Mouse (Mus musculus): Measurements from ENCODE around the gene Hexdc. TPM values are rescaled to one million over a fixed set of nuclear protein-coding genes. Genes with fewer than 3 reads are reported as not detected.
A peak's percentile ranks its signal among the peaks of the same experiment; 100 is the strongest.

Hexdc gene
- total and polyA plus RNA-seq, 2 experiments, result 6.1 to 11.6 TPM

DNA sequence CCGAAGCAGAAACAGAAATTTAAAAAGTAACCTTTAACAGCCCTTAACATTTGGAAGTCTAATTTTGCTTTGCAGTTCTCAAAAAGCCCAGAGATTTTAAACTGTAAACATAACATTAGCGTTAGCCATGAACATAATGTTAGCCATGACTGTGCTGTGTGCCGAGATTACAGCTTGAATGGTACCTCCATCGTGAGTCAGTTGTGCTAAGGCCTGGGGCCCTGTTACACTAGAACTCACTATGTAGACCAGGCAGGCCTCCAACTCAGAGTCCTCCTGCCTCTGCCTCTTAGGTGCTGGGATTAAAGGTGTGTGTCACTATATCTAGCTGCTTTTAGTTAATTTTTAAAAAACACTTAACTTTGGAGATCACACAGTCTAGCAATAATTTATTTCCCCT lies 27.0 kb downstream of the Hexdc start:
- H3K4me1 ChIP-seq (ENCODE audit: control insufficient read depth, insufficient read depth, low read length), result peaks cover 5% of the 10 kb centered on the region; the same call in 1 of the 2 replicates
- H3K27ac ChIP-seq (replicated peaks; ENCODE audit: insufficient read depth, low read depth, low read length), result no peak overlapping the region
- no peaks in the 10 kb centered on the region for H3K36me3 ChIP-seq (ENCODE audit: control insufficient read depth, insufficient read depth, low read length)
- no peaks in the 10 kb centered on the region; the same call in 1 of the 2 replicates for H3K79me2 ChIP-seq (ENCODE audit: control insufficient read depth, insufficient read depth, low read length)
- no peak overlapping the region for H3K4me3 ChIP-seq (ENCODE audit: insufficient read depth, low read depth, low read length)
- H3K9ac ChIP-seq (ENCODE audit: low read depth, low read length), result no peak overlapping the region
- TF ChIP-seq CTCF (IDR thresholded peaks at IDR 0.05; ENCODE audit: low read depth, low read length), result no peak
- no peak for TF ChIP-seq POLR2A (IDR thresholded peaks at IDR 0.05; ENCODE audit: extremely low read depth, insufficient read depth, low read length)
- WGBS, result 78% methylated on average over 4 of the region's 4 CpGs
- H3K27me3 ChIP-seq (ENCODE audit: control insufficient read depth, insufficient read depth, low read length), result no peaks in the 10 kb centered on the region
- no peak for DNase-seq (ENCODE audit: extremely low read depth, low read depth, low spot score)

DNA sequence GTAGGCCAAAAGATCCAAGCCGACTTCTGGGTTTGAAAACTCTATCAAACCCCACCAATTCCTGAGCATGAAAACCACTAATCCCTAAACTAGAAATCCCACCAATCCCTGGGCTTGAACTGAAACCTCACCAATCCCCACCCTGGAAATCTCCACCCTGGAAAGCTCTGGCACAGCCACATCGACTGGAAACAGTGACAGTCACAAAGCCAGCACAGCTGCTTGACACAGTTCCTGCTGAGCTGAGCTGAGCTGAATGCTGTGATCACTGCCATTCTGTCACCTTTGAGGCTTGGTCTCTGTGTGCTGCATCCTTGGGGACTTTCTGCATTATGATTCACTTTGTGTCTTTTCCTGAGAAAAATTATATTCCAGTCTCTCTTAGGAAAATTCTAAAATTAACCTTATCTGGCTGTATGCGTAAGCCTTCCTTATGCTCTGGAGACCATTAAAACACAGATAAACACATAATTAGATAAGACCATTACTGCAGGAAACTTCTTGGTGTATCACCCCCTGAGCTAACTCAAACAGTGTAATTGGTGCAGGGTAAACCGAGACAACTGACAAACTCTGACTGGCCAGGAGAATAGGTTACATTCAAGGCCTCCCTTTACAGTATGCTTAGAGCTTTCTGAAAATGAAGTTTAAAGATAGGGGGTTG lies 27.5 kb downstream of the Hexdc start:
- Histone ChIP-seq H3K79me2 (ENCODE audit: control insufficient read depth, insufficient read depth, low read length) (no peaks in the 10 kb centered on the region; the same call in 1 of the 2 replicates), H3K27ac (replicated peaks; ENCODE audit: insufficient read depth, low read depth, low read length) (no peak overlapping the region), H3K36me3 (ENCODE audit: control insufficient read depth, insufficient read depth, low read length) (no peaks in the 10 kb centered on the region), H3K4me1 (ENCODE audit: control insufficient read depth, insufficient read depth, low read length) (peaks cover 5% of the 10 kb centered on the region; the same call in 1 of the 2 replicates), H3K9ac (ENCODE audit: low read depth, low read length) (no peak overlapping the region), H3K27me3 (ENCODE audit: control insufficient read depth, insufficient read depth, low read length) (no peaks in the 10 kb centered on the region), H3K4me3 (ENCODE audit: insufficient read depth, low read depth, low read length) (no peak overlapping the region)
- TF ChIP-seq CTCF (IDR thresholded peaks at IDR 0.05; ENCODE audit: low read depth, low read length), result no peak
- TF ChIP-seq POLR2A (IDR thresholded peaks at IDR 0.05; ENCODE audit: extremely low read depth, insufficient read depth, low read length), result no peak
- 65% methylated on average over 4 of the region's 4 CpGs for WGBS
- no peak for DNase-seq (ENCODE audit: extremely low read depth, low read depth, low spot score)

DNA sequence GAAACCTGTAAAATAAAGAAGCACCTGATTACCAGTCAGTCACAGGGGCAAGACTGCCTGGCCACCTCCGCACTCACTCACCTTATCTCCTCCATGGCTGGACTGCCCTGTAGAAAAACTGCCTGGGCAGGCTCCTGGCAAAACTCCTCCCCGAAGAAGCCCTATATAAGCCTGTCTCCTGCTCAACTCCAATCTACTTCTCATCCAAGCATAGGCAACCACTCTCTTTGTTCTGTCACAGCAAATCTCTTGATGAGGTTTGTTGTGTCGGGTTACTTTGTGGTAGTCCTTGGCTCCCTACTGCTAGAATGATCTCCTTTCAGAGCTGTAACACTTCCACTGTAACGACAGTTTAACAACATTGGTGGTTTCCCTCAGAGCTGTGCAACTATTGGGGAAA lies 28.5 kb downstream of the Hexdc start:
- no peak overlapping the region for H3K4me3 ChIP-seq (ENCODE audit: insufficient read depth, low read depth, low read length)
- no peaks in the 10 kb centered on the region; the same call in 1 of the 2 replicates for H3K79me2 ChIP-seq (ENCODE audit: control insufficient read depth, insufficient read depth, low read length)
- WGBS, result 79% methylated on average over 4 of the region's 4 CpGs
- no peaks in the 10 kb centered on the region for H3K27me3 ChIP-seq (ENCODE audit: control insufficient read depth, insufficient read depth, low read length)
- TF ChIP-seq POLR2A (IDR thresholded peaks at IDR 0.05; ENCODE audit: extremely low read depth, insufficient read depth, low read length) (no peak), CTCF (IDR thresholded peaks at IDR 0.05; ENCODE audit: low read depth, low read length) (no peak)
- peaks cover 5% of the 10 kb centered on the region; the same call in 1 of the 2 replicates for H3K4me1 ChIP-seq (ENCODE audit: control insufficient read depth, insufficient read depth, low read length)
- no peaks in the 10 kb centered on the region for H3K36me3 ChIP-seq (ENCODE audit: control insufficient read depth, insufficient read depth, low read length)
- no peak for DNase-seq (ENCODE audit: extremely low read depth, low read depth, low spot score)
- no peak overlapping the region for H3K9ac ChIP-seq (ENCODE audit: low read depth, low read length)
- H3K27ac ChIP-seq (replicated peaks; ENCODE audit: insufficient read depth, low read depth, low read length), result no peak overlapping the region

DNA sequence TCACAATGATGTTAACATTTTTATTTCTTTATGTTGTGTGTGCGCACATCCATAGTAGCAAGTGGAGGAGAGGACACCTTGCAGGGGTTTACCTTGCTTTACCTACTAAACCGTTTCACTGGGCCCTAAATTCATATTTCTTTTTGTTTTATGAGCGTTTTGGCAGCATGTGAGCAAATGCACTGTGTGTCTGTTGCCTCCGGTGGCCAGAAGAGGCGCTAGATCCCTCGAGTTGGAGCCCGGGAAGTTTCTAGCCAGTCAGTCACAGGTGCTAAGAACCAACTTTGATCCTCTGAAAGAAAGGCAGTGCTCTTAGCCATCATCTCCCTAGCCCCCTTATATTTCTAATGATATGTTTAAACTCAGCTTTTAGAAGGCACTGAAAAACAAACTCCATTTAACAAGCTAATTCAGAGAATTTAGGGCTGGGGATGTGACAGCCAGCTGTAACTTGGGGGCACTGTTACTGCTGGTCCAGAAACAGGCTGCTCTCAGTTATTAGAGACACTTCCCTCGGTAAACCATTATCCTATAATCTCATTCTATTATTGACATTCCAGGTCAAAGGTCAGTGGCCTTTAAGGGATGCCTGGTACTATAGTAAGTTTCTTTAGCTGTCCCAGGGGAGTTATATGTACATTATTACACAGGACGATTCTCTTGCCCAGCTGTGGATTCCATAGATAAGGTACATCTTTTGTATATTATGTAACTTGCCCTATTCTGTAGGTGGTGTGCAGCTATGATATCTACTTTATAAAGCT lies 31.4 kb downstream of the Hexdc start:
- Histone ChIP-seq H3K36me3 (ENCODE audit: control insufficient read depth, insufficient read depth, low read length) (peaks cover 11% of the 10 kb centered on the region), H3K4me3 (ENCODE audit: insufficient read depth, low read depth, low read length) (no peak overlapping the region), H3K27me3 (ENCODE audit: control insufficient read depth, insufficient read depth, low read length) (no peaks in the 10 kb centered on the region), H3K27ac (replicated peaks; ENCODE audit: insufficient read depth, low read depth, low read length) (peak overlapping the region; percentile 86; the same call in 1 of the 2 replicates), H3K79me2 (ENCODE audit: control insufficient read depth, insufficient read depth, low read length) (no peaks in the 10 kb centered on the region; the same call in 1 of the 2 replicates), H3K9ac (ENCODE audit: low read depth, low read length) (no peak overlapping the region), H3K4me1 (ENCODE audit: control insufficient read depth, insufficient read depth, low read length) (peaks cover 2% of the 10 kb centered on the region; the same call in 1 of the 2 replicates)
- 30% methylated on average over 9 of the region's 9 CpGs for WGBS
- peak; percentile 70 for TF ChIP-seq CTCF (IDR thresholded peaks at IDR 0.05; ENCODE audit: low read depth, low read length)
- no peak for TF ChIP-seq POLR2A (IDR thresholded peaks at IDR 0.05; ENCODE audit: extremely low read depth, insufficient read depth, low read length)
- peak; percentile 36 for DNase-seq (ENCODE audit: extremely low read depth, low read depth, low spot score)

DNA sequence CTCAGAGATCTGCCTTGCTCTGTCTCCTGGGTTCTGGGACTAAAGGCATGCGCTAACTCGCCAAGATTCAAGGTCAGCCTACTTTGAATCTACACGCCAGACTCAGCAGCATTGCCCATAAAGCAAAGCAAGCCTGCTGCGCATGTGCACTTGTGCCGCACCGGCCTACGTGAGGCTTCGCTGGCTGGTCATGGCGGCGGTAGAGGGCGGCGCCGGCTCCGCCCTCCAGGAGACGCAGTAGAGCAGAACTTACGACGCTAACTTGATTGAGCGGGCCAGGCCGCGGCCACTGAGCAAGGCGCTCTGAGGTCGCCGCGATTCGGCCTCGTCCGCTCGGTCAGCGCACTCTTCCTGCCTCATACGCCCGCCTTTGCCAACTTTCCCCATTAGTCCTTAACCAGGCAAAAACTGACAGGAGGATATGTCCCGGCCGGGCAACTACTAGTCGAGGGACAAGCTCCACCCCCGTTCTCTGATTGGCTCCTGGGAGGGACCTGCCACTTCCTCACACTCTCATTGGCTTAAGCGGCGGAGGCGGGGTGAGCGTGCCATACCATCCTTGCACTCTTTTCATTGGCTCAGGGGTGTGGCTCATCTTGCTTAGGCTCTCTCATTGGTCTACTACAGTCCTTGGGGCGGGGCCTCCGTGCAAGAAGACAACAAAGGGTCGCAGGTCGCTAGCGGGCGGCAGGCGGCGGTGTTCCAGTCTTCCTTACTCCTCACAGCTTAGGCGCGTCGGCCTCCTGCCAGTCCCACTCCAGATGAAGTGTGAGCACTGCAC lies 32.5 kb downstream of the Hexdc start, which contains the start of gene Narf:
Narf (plus strand) TSS at position 690 of the 781 bp plus-strand sequence.
- under 1% methylated on average over 50 of the region's 50 CpGs for WGBS
- Histone ChIP-seq H3K4me1 (ENCODE audit: control insufficient read depth, insufficient read depth, low read length) (peaks cover 2% of the 10 kb centered on the region; the same call in 1 of the 2 replicates), H3K27me3 (ENCODE audit: control insufficient read depth, insufficient read depth, low read length) (no peaks in the 10 kb centered on the region), H3K27ac (replicated peaks; ENCODE audit: insufficient read depth, low read depth, low read length) (peak within 1 kb of the TSS; percentile 86), H3K4me3 (ENCODE audit: insufficient read depth, low read depth, low read length) (peak within 1 kb of the TSS; percentile 74), H3K36me3 (ENCODE audit: control insufficient read depth, insufficient read depth, low read length) (peaks cover 14% of the 10 kb centered on the region), H3K79me2 (ENCODE audit: control insufficient read depth, insufficient read depth, low read length) (no peaks in the 10 kb centered on the region; the same call in 1 of the 2 replicates), H3K9ac (ENCODE audit: low read depth, low read length) (peak within 1 kb of the TSS; percentile 85)
- DNase-seq (ENCODE audit: extremely low read depth, low read depth, low spot score), result peak; percentile 99
- peak; percentile 65 for TF ChIP-seq CTCF (IDR thresholded peaks at IDR 0.05; ENCODE audit: low read depth, low read length)
- TF ChIP-seq POLR2A (IDR thresholded peaks at IDR 0.05; ENCODE audit: extremely low read depth, insufficient read depth, low read length), result peak; percentile 99

Data from liver, adult 2 months (tissue).